Mouse (Mus musculus) kidney, adult 2 months (tissue): ENCODE data around the gene Ccdc120. TPM values are rescaled to one million over a fixed set of nuclear protein-coding genes. Genes with fewer than 3 reads are reported as not detected.

Experiments used
- DNase-seq: peaks from one replicate; pipeline ENCODE4 v3.0.0; 2021
- H3K27ac ChIP-seq: fragments of 200-500 bp; 2 replicates; pipeline ENCODE4 v1.5.1; 2012; ENCODE audit warnings: low read depth, low read length, control low read depth, inconsistent platforms; ENCODE audit not compliant: insufficient read depth
- H3K27me3 ChIP-seq: fragments of 200-500 bp; replicated peaks from 2 replicates; pipeline ENCODE4 v1.6.1; 2012; ENCODE audit warnings: mild to moderate bottlenecking, moderate library complexity, low read length, inconsistent platforms; ENCODE audit not compliant: control insufficient read depth, insufficient read depth
- H3K36me3 ChIP-seq: fragments of 200-500 bp; 2 replicates; pipeline ENCODE4 v1.6.1; 2012; ENCODE audit warnings: mild to moderate bottlenecking, moderate library complexity, low read length, inconsistent platforms; ENCODE audit not compliant: control insufficient read depth, insufficient read depth
- H3K4me1 ChIP-seq: fragments of 200-500 bp; 2 replicates; pipeline ENCODE4 v1.6.1; 2011; ENCODE audit warnings: low read length; ENCODE audit not compliant: control insufficient read depth, insufficient read depth
- H3K4me3 ChIP-seq: fragments of 200-500 bp; 2 replicates; pipeline ENCODE4 v1.5.1; 2011; ENCODE audit warnings: mild to moderate bottlenecking, low read depth, low read length, control low read depth; ENCODE audit not compliant: insufficient read depth
- CTCF ChIP-seq: fragments of 200-500 bp; conservative IDR thresholded peaks from 2 replicates; pipeline ENCODE4 v1.5.1; 2011; ENCODE audit warnings: low read depth, mild to moderate bottlenecking, control low read depth, low read length, moderate library complexity, mixed read lengths; ENCODE audit not compliant: insufficient read depth, insufficient read length
- POLR2A ChIP-seq: fragments of 200-500 bp; IDR thresholded peaks from one replicate; pipeline ENCODE4 v1.6.1; 2011; ENCODE audit warnings: low read depth, low read length, control low read depth
- WGBS: fragments of 180-500 bp; shearing (Covaris S2); methylation state at CpG from one replicate; pipeline ENCODE4 v1.1.7; 2018; 5-methylcytosine and 5-hydroxymethylcytosine counted together
- polyA plus RNA-seq: library from polyadenylated mRNA; depleted of rRNA; stranded (reverse); fragments of >200 nt; gene quantifications from 2 replicates; pipeline ENCODE4 v1.2.3, GENCODE M21; 2012

Ccdc120 gene
- polyA plus RNA-seq, 1 experiment = 8.3 TPM

DNA sequence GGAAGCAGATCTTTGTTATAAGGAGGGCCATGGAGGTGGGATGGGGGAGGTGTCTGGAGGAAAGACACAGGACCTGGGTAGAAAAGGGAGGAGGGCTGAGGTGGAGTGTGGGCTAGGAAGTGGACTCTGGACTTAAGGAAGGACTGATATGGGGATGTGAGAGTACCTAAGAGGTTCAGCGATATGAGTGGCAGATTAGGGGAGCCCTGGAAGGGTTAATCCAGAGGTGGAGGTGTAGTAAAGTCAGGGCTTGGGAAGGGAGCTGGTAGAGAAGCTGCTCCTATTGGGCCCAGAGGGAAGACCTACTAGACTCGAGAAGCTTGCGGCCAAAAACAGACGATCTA lies 21.8 kb downstream of the Ccdc120 start:
- WGBS = 15% methylated on average over 4 of the region's 4 CpGs
- peak overlapping the region; percentile 71 for H3K4me3 ChIP-seq
- no peak for TF ChIP-seq POLR2A
- TF ChIP-seq CTCF = no peak

DNA sequence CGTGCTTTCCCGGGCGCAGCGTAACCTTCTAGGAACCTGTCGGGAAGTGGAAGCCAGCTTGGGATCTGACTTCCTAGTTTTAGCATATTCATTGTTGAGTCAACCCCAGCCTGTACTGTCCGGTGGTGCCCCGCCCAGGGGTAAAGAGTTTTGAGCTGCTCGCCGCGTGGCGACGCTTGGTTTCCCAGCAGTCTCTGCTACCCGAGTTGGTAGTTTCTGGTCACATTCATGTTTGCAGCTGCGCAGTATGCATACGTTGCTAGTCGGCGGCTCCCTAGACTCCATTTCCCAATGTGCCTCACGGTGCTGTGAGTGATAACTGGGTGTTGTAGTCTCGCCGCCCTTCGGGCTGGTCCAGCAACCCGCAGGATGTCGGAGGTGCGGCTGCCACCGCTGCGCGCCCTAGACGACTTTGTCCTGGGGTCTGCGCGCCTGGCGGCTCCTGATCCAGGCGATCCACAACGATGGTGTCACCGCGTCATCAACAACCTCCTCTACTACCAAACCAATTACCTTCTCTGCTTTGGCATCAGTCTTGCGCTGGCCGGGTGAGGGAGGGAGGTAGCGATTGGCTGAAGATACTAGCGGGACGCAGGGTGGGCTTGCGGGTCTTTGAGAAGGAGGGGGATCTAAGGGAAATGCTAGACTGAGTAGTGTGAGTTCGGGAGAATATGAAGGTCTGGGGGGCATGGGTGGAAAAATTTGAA lies 22.3 kb downstream of the Ccdc120 start, which contains the start of gene Praf2:
TSS of gene Praf2 (plus strand) at position 225 of the 707 bp plus-strand sequence.
- Histone ChIP-seq H3K4me3 (peak within 1 kb of the TSS; percentile 71), H3K4me1 (0 out of 2 replicates have a peak, but pooled peaks cover 3% of the 10 kb centered on the region), H3K27me3 (no peaks in the 10 kb centered on the region), H3K27ac (no peak within 1 kb of the TSS; the same call in 1 of the 2 replicates), H3K36me3 (no peaks in the 10 kb centered on the region)
- WGBS = 2% methylated on average over 42 of the region's 42 CpGs
- no peak for TF ChIP-seq POLR2A
- no peak for TF ChIP-seq CTCF
- DNase-seq = peak; percentile 91

More for the DNA sequence above, 21.8 kb downstream of the Ccdc120 start:
- no peak for DNase-seq
- Histone ChIP-seq H3K4me1 (0 out of 2 replicates have a peak, but pooled peaks cover 3% of the 10 kb centered on the region), H3K36me3 (no peaks in the 10 kb centered on the region), H3K27ac (no peak overlapping the region), H3K27me3 (no peaks in the 10 kb centered on the region)

DNA sequence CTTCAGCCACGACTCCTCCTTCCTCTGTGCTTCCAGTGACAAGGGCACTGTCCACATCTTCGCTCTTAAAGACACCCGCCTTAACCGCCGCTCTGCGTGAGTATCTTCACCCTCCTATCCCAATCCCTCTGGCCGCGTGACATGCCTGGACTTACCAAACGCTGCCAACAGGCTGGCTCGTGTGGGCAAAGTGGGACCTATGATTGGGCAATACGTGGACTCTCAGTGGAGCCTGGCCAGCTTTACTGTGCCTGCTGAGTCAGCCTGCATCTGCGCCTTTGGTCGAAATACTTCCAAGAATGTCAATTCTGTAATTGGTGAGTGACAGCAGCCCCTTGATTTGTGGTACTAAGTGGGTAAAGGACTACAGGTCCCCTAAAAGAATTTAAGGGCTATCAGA lies 23.5 kb downstream of the Ccdc120 start:
- no peak for DNase-seq
- Histone ChIP-seq H3K27ac (no peak overlapping the region), H3K36me3 (no peaks in the 10 kb centered on the region), H3K4me1 (0 out of 2 replicates have a peak, but pooled peaks cover 3% of the 10 kb centered on the region), H3K4me3 (no peak overlapping the region), H3K27me3 (no peaks in the 10 kb centered on the region)
- WGBS = 86% methylated on average over 13 of the region's 13 CpGs
- no peak for TF ChIP-seq POLR2A
- TF ChIP-seq CTCF = no peak

DNA sequence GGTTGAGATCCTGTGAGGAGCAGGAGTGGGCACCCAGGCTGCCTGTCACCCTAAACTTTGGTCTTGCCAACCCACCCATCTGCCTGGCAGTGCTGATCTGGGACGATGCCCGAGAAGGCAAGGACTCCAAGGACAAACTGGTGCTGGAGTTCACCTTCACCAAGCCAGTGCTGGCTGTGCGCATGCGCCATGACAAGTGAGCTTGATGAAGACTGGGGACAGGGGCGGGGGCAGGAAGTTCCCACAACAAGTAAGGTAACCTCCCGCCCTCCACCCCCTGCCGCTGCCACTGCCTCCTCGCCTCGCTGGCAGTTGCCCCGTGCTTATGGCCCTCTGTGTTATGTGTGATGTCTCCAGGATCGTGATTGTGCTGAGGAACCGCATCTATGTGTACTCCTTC lies 24.9 kb downstream of the Ccdc120 start:
- Histone ChIP-seq H3K36me3 (no peaks in the 10 kb centered on the region), H3K4me3 (no peak overlapping the region), H3K27me3 (no peaks in the 10 kb centered on the region), H3K27ac (no peak overlapping the region), H3K4me1 (0 out of 2 replicates have a peak, but pooled peaks cover 3% of the 10 kb centered on the region)
- DNase-seq = no peak
- 92% methylated on average over 12 of the region's 12 CpGs for WGBS
- TF ChIP-seq POLR2A = no peak

DNA sequence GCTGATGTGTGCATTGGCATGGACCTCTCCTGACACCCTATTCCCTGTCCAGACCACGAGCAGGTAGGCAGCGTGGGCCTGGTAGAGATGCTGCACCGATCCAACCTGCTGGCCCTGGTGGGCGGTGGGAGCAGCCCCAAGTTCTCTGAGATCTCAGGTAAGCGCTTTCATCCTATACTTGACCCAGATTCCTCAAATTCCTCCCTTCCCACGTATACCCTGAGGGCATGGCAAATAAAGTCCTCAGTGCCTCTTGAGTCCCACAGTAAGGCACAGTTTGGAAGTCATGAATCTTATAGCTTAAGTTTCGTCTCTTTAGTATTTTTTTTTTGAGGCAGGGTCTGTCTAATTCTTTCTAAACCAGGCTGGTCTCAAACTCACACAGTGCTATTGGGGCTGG lies 26.6 kb downstream of the Ccdc120 start:
- TF ChIP-seq CTCF (no peak), POLR2A (no peak)
- DNase-seq = no peak
- 81% methylated on average over 7 of the region's 7 CpGs for WGBS
- 0 out of 2 replicates have a peak, but pooled peaks cover 3% of the 10 kb centered on the region for H3K4me1 ChIP-seq
- H3K27me3 ChIP-seq = no peaks in the 10 kb centered on the region
- no peak overlapping the region for H3K27ac ChIP-seq
- no peaks in the 10 kb centered on the region for H3K36me3 ChIP-seq
- H3K4me3 ChIP-seq = no peak overlapping the region

DNA sequence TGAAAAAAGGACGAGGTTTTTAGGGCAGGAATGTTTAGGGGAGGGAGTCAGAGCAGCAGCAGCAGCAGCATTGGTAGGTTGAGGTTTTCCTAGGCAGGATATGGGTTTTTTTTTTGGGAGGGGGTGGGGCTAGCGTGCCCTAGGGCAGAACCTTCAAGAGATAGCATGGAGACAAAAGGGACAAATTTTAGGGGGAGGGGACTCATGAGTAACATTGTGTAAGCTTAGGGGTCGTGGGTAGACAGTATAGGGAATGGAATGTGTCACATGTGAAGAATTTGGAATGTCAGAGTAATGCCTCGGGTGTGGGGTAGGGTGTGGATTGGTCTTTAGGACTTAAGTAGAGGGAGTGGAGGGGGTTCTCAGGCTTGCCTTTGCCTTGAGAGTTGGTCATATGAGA lies 28.0 kb downstream of the Ccdc120 start:
- WGBS = 6% methylated on average over 4 of the region's 4 CpGs
- TF ChIP-seq CTCF = no peak
- no peak for TF ChIP-seq POLR2A
- DNase-seq = no peak
- H3K27ac ChIP-seq = no peak overlapping the region
- no peaks in the 10 kb centered on the region for H3K27me3 ChIP-seq
- H3K36me3 ChIP-seq = no peaks in the 10 kb centered on the region
- no peaks in the 10 kb centered on the region for H3K4me1 ChIP-seq
- peak overlapping the region; percentile 97 for H3K4me3 ChIP-seq

DNA sequence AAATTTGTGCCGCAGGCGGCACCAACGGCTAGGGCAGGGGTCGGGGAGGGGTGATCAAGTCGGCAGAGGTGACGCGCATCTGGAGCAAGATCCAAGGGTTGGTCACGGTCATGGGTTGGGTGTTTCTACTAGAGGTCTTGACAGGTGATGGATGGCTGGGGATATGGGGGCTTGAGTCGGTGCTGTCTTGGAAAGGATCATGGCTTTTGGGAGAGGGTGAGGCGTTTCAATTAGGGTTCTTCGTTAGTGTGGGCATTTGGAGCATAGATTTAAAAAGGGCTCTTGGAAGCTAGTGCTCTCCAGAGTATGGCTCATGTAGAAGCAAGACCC lies 28.5 kb downstream of the Ccdc120 start:
- no peaks in the 10 kb centered on the region for H3K4me1 ChIP-seq
- no peaks in the 10 kb centered on the region for H3K27me3 ChIP-seq
- under 1% methylated on average over 11 of the region's 11 CpGs for WGBS
- no peaks in the 10 kb centered on the region for H3K36me3 ChIP-seq
- DNase-seq = no peak
- TF ChIP-seq POLR2A (no peak), CTCF (no peak)
- H3K4me3 ChIP-seq = peak overlapping the region; percentile 97
- H3K27ac ChIP-seq = peak overlapping the region; percentile 45; the same call in 1 of the 2 replicates
